Mouse (Mus musculus): ENCODE results near the gene Pex6. TPM values are rescaled to one million over a fixed set of nuclear protein-coding genes. Genes with fewer than 3 reads are reported as not detected.

Gene Pex6
- polyA plus RNA-seq, 1 experiment from 2014 or later: 25.7 TPM

DNA sequence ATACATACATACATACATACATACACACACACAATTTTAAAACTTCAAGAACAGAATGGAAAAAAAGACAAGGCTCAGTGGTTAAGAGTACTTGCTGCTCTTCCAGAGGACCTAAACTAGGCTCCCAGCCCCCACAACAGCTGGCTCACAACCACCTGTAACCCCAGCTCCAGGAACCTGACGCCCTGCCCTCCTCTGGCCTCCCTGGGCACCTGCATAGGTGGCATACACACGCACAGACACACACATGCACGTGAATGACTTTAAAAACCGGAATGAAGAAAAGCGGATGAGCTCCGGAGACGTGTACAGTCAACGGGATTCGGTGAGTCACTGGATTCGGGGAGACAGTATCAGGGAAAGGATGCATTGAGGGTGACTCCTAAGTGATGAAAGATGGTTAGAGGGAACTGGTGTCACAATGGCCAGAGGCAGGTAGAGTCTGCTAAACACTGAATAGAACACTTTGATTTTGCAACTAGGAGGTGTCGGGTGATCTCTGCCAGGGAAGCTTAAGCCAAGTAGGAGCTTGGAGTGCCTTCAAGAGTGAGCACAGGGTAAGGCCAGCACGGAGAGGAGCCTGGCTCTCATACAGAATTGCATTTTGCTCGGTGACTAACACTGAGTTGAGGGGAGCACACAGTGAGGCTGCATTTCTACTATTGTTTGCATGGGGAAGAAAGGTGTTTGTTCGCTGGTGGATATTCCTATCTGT, 4.7 kb upstream of the Pex6 start:
- no peak overlapping the region for H3K4me3 ChIP-seq (ENCODE audit: low read depth, low read length)
- H3K36me3 ChIP-seq (ENCODE audit: insufficient read depth): no peaks in the 10 kb centered on the region
- H3K27ac ChIP-seq (ENCODE audit: low read depth): no peak overlapping the region
- DNase-seq: no peak
- H3K9me3 ChIP-seq (ENCODE audit: low read depth, low read length): no peaks in the 10 kb centered on the region
- H3K4me2 ChIP-seq: no peak overlapping the region
- ATAC-seq (ENCODE audit: insufficient read depth): no peak
- WGBS: 87% methylated on average over 14 of the region's 14 CpGs
- no peak; the same call in 1 of the 2 replicates for TF ChIP-seq CTCF (IDR thresholded peaks at IDR 0.05; ENCODE audit: low read depth)
- H3K9ac ChIP-seq: no peak overlapping the region
- H3K27me3 ChIP-seq (ENCODE audit: insufficient read depth, low read length): no peaks in the 10 kb centered on the region
- H3K4me1 ChIP-seq (ENCODE audit: insufficient read depth): peaks cover 10% of the 10 kb centered on the region

DNA sequence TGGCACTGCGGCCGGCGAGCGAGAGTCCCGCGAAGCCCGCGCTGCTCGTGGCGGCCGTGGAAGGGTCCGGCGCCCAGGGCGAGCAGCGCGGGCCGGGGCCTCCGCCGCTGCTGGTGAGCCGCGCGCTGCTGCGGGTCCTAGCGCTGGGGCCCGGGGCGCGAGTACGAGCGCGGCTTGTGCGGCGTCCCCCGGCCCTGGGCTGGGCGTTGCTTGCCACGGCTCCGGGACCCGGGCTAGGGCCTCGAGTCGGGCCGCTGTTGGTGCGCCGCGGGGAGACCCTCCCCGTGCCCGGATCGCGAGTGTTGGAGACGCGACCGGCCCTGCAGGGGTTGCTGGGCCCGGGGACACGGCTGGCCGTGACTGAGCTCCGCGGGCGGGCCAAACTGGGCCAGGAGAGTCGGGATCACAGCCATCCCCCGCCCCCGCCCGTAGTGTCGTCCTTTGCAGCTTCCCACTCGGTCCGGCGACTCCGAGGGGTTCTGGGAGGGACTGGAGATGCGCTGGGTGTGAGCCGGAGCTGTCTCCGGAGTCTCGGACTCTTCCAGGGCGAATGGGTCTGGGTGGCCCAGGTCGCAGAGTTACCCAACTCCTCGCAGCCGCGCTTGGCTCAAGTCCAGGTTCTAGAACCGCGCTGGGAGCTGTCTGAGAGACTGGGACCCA, 479 bp downstream of the Pex6 start:
- Histone ChIP-seq H3K4me1 (ENCODE audit: insufficient read depth) (peaks cover 3% of the 10 kb centered on the region), H3K4me3 (ENCODE audit: low read depth, low read length) (peak overlapping the region; percentile 99), H3K27ac (ENCODE audit: low read depth) (peak overlapping the region; percentile 69; the same call in 1 of the 2 replicates), H3K36me3 (ENCODE audit: insufficient read depth) (peaks cover 36% of the 10 kb centered on the region), H3K4me2 (peak overlapping the region; percentile 97), H3K9me3 (ENCODE audit: low read depth, low read length) (no peaks in the 10 kb centered on the region), H3K9ac (peak overlapping the region; percentile 92), H3K27me3 (ENCODE audit: insufficient read depth, low read length) (no peaks in the 10 kb centered on the region)
- no peak for TF ChIP-seq CTCF (IDR thresholded peaks at IDR 0.05; ENCODE audit: low read depth)
- DNase-seq (peak; percentile 74), ATAC-seq (ENCODE audit: insufficient read depth) (peak; percentile 59)
- under 1% methylated on average over 72 of the region's 76 CpGs for WGBS

DNA sequence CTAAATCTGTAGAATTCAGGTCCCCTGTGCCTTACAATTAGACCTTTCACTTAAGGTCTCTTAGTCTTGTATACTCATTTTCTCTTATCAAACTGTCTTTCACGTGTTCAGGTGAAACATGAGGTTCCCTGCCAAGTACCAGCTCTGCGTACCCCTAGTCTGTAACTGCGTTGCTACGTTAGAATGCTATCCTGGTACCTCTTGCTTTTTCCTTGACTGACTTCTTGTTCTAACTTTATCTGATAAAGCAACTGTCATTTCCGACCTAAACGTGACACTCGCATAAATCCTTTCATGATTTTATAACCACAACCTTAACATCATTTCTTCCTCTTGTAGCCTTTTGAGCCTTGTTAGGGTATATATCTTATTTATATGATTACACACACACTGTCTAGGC, 1.2 kb downstream of the Pex6 start:
- Histone ChIP-seq H3K9me3 (ENCODE audit: low read depth, low read length) (no peaks in the 10 kb centered on the region), H3K4me2 (peak overlapping the region; percentile 97), H3K27ac (ENCODE audit: low read depth) (no peak overlapping the region), H3K4me1 (ENCODE audit: insufficient read depth) (peaks cover 3% of the 10 kb centered on the region; the same call in 1 of the 2 replicates), H3K36me3 (ENCODE audit: insufficient read depth) (peaks cover 42% of the 10 kb centered on the region), H3K27me3 (ENCODE audit: insufficient read depth, low read length) (no peaks in the 10 kb centered on the region), H3K9ac (peak overlapping the region; percentile 92), H3K4me3 (ENCODE audit: low read depth, low read length) (peak overlapping the region; percentile 99)
- DNase-seq: no peak
- TF ChIP-seq CTCF (IDR thresholded peaks at IDR 0.05; ENCODE audit: low read depth): no peak
- 52% methylated on average over 7 of the region's 7 CpGs for WGBS
- ATAC-seq (ENCODE audit: insufficient read depth): no peak

DNA sequence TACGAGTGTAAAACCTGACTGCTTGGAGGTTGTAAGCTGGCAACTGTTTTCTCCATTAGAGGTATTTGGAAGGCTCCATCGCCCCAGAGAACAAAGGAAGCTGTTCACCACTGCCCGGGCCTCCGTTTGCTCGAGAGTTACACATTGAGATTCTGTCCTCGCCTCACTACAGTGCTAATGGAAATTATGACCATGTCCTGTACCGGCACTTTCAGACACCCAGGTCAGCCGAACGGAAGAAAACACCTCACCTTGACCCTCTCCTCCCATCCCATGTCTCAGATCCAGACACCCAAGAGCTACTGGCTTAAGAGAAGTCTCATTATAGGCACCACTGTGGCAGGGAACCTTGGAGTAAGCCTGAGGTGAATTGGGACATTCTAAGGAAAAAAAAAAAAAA, 2.6 kb downstream of the Pex6 start:
- DNase-seq (no peak), ATAC-seq (ENCODE audit: insufficient read depth) (no peak)
- TF ChIP-seq CTCF (IDR thresholded peaks at IDR 0.05; ENCODE audit: low read depth): no peak
- Histone ChIP-seq H3K4me1 (ENCODE audit: insufficient read depth) (peaks cover 3% of the 10 kb centered on the region; the same call in 1 of the 2 replicates), H3K27ac (ENCODE audit: low read depth) (no peak overlapping the region), H3K9me3 (ENCODE audit: low read depth, low read length) (no peaks in the 10 kb centered on the region), H3K36me3 (ENCODE audit: insufficient read depth) (peaks cover 42% of the 10 kb centered on the region), H3K9ac (no peak overlapping the region), H3K27me3 (ENCODE audit: insufficient read depth, low read length) (no peaks in the 10 kb centered on the region), H3K4me3 (ENCODE audit: low read depth, low read length) (no peak overlapping the region), H3K4me2 (no peak overlapping the region)
- WGBS: 87% methylated on average over 9 of the region's 9 CpGs

DNA sequence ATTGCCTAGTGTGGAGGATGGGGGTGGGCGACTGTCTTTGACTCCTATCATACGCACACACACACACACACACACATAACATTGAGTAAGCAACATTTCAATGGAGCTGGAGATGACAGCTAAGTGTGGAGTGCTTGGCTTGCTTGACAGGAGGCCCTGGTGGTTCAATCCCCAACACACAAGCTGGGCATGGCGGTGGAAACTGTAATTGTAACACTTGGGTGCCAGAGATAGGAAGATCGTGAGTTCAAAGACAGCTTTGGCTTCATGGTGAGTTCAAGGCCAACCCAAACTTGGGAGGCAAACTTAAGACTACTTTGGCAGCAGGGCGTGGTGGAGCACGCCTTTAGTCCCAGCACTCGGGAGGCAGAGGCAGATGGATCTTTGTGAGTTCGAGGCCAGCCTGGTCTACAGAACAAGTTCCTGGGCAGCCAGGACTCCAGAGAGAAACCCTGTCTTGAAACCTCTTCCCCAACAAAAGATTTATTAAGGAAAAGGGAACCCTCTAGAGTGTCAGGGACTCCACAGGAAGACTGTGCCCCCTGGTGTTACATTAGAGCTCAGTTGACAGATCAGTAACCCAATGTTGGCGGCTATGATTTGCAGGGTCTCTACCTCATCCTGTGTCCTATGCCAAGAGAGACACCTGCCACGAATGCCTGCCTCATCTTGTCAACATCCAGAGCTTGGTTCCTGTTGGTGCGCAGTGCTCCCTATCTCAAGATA, 3.7 kb downstream of the Pex6 start:
- H3K9me3 ChIP-seq (ENCODE audit: low read depth, low read length): no peaks in the 10 kb centered on the region
- H3K27me3 ChIP-seq (ENCODE audit: insufficient read depth, low read length): no peaks in the 10 kb centered on the region
- no peak for TF ChIP-seq CTCF (IDR thresholded peaks at IDR 0.05; ENCODE audit: low read depth)
- 90% methylated on average over 11 of the region's 11 CpGs for WGBS
- peaks cover 3% of the 10 kb centered on the region; the same call in 1 of the 2 replicates for H3K4me1 ChIP-seq (ENCODE audit: insufficient read depth)
- no peak overlapping the region for H3K9ac ChIP-seq
- peaks cover 46% of the 10 kb centered on the region for H3K36me3 ChIP-seq (ENCODE audit: insufficient read depth)
- DNase-seq (no peak), ATAC-seq (ENCODE audit: insufficient read depth) (no peak)
- H3K4me2 ChIP-seq: no peak overlapping the region
- no peak overlapping the region for H3K4me3 ChIP-seq (ENCODE audit: low read depth, low read length)
- no peak overlapping the region for H3K27ac ChIP-seq (ENCODE audit: low read depth)

DNA sequence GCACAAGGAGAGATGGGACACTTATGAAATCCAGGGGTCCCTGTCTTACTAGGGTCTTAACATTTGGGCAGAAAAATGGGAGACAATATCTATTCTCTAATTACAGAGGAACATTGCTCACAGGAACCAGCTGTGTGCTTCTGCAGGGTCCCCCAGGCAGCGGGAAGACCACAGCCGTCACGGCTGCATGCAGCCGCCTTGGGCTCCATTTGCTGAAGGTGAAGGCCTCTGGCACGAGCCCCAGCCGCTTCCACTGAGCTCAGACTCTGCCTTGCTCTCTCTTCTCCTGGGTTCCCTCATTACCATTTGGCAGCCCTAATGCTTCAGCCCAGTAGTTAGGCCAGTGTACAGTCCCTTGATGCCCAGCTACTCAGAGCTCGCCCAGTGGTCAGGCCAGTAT, 9.8 kb downstream of the Pex6 start:
- Histone ChIP-seq H3K36me3 (ENCODE audit: insufficient read depth) (peaks cover 49% of the 10 kb centered on the region), H3K27me3 (ENCODE audit: insufficient read depth, low read length) (no peaks in the 10 kb centered on the region), H3K9ac (no peak overlapping the region), H3K4me3 (ENCODE audit: low read depth, low read length) (no peak overlapping the region), H3K4me2 (no peak overlapping the region), H3K27ac (ENCODE audit: low read depth) (no peak overlapping the region), H3K9me3 (ENCODE audit: low read depth, low read length) (no peaks in the 10 kb centered on the region), H3K4me1 (ENCODE audit: insufficient read depth) (no peaks in the 10 kb centered on the region)
- TF ChIP-seq CTCF (IDR thresholded peaks at IDR 0.05; ENCODE audit: low read depth): no peak
- ATAC-seq (ENCODE audit: insufficient read depth) (no peak), DNase-seq (no peak)
- WGBS: 77% methylated on average over 7 of the region's 7 CpGs
